ENCODE assay signal across 8 mouse cellular contexts in genomic region chr16:44242633-44243032, GRCm38 (mm10).
DNase-seq lines count a peak whose midpoint lies in the region; ATAC-seq lines count a peak whose summit lies in the region.

No protein-coding gene starts in this region.

- H3K4me2 ChIP-seq in intestine, embryonic 15.5 days (replicated peaks) = no peak overlapping the region

- no peak overlapping the region for H3K9ac ChIP-seq in intestine, embryonic 15.5 days

- H3K9me3 ChIP-seq in intestine, embryonic 15.5 days = no peaks in the 10 kb centered on the region

- H3K27me3 ChIP-seq in intestine, embryonic 15.5 days (replicated peaks) = no peaks in the 10 kb centered on the region

- peak; percentile 87 for DNase-seq in ZHBTc4 (ENCODE audit: low read depth, low spot score)
- DNase-seq in cerebellum, adult 9-10 months = peak; percentile 92
- peak; percentile 88 for DNase-seq in gastrocnemius, adult 18-20 months (ENCODE audit: low spot score)
- DNase-seq in left cerebral cortex, postnatal 14 days (ENCODE audit: low spot score in 2 of 2) = peak; percentile 73
- peak; percentile 82 for DNase-seq in mesoderm, embryonic 11.5 days (ENCODE audit: low read depth, low spot score)
- DNase-seq in right cerebral cortex, adult 2 months (ENCODE audit: low spot score in 2 of 2) = peak; percentile 78 to 80
- peak; percentile 50 for DNase-seq in yolk sac, embryonic 10.5 days (ENCODE audit: low spot score)

- H3K4me1 ChIP-seq in intestine, embryonic 15.5 days (replicated peaks) = no peaks in the 10 kb centered on the region

- H3K36me3 ChIP-seq in intestine, embryonic 15.5 days = no peaks in the 10 kb centered on the region

- peak; percentile 67 for ATAC-seq in intestine, embryonic 15.5 days

- intact Hi-C loops in left cerebral cortex, postnatal 14 days (cut with DNase I) = loop anchor here (2.0 kb wide), 1 partner anchor 120 kb away; no protein-coding TSS in a partner anchor

- H3K4me3 ChIP-seq in intestine, embryonic 15.5 days (replicated peaks) = no peak overlapping the region

- no peak overlapping the region for H3K27ac ChIP-seq in intestine, embryonic 15.5 days

- WGBS in intestine, embryonic 15.5 days = 3% methylated on average over 1 of the region's 1 CpGs
